Mouse (Mus musculus): ENCODE results near the gene Slc17a7.
A peak's percentile ranks its signal among the peaks of the same experiment; 100 is the strongest.
"Not testable (repeated sequence)": the region's sequence is repeated elsewhere in the genome, so short reads cannot be mapped to it uniquely, and the experiment has no call there.

Slc17a7 gene

DNA sequence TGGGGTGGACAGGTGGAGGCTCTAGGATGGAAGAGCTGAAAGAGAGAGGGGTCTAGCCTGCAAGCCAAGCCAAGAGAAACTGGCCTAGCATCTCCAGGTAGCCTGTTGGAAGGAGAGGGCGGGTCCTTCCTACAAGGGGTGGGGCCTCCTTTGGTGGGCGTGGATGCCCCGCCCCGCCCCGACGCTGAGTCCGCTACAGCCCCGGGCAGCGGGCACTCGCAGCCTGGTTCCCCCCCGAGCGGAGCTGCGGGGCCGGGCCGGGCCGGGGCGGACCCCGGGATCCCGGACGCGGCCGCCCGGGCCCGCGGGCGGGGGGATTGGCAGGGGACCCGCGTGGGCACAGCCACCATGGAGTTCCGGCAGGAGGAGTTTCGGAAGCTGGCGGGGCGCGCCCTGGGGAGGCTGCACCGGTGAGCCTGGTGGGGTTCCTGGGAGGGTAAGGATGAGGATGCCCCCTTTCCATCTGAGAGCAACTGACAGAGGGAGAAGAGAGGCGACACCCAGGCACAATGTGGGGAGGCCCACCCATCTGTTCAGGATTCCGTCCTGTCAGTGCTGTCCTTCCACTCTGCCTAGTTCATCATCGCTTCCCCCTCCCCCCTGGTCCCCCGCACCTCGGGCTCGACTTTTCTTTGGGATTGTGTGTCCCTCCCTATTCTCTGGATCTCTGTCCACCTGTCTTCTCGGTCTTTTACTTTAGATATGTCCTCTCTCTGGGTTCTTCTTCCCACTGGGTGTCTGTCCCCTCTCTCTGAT, at the start of gene Slc17a7:
TSS of gene Slc17a7 (plus strand) at position 215 of the 756 bp plus-strand sequence.
- peak; percentile 91 for DNase-seq

DNA sequence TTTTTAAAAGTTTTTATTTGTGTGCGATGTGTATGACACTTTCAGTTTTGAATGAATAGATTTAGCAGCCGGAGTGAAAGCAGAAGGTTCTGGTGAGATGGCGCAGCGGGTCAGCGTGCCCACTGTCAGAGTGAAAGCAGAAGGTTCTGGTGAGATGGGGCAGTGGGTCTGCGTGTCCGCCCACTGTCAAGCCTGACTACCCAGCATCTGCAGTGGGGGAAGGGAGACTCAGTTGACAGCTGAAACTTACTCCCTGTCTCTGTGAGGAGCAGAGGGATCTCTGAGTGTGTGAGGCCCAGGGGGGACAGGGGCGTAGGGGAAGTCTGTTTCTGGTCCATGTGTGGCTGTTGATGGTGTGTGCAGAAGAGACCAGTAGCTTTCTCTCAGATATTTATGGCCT, 46.2 kb upstream of the Slc17a7 start:
- DNase-seq: no peak

DNA sequence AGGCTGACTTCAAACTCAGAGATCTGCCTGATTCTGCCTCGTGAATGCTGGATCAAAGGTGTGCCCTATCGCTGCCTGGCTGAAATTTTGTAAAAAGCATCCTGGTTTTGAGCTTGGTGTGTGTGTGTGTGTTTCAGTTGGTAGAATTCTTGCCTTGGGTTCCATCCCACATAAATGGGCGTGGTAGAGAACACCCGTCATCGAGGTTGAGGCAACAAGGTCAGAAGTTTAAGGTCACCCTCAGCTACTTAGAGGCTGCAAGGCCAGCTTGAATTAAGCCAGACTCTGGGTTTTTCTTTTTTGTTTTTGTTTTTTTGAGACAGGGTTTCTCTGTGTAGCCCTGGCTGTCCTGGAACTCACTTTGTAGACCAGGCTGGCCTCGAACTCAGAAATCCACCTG, 45.4 kb upstream of the Slc17a7 start:
- DNase-seq: no peak

DNA sequence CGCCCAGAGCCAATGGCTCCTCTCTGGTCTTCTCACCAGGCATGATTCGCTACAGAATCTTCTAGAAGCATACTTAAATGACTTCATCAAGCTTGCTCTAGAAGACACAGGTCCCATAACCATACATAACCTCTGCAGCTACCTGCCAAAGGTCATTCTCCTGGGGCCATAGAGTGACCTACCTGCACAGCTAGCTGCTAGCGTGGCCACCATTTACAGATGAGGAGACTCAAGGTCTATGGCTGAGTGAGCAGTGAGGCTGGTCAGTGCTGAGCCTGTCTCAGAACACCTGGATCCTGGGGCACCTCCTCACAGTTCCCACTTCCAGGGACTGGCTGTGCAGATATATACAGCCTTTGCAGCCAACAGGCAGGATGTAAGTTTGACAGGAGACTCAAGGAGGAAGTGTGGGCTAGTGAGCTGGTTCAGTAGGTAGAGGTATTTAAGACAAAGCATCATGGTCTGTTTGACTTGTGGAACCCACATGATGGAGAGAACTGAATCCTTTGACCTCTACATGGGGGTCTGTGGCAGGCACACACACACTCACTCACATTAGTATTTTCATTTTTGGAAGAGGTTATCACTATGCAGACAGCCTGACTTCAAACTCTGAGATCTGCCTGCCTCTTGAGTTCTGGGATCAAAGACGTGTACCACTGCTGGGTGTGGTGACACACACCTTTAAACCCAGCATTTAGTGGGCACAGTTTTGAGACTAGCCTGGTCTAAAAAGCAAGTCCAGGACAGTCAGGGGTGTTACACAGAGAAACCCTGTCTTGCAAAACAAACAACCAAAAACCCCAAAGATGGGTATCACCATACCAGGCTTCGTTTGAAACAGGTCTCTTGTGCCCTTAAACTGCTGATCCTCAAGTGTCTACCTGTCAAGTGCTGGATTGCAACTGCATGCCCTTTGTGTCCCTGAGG, 43.7 kb upstream of the Slc17a7 start:
- no peak for DNase-seq

DNA sequence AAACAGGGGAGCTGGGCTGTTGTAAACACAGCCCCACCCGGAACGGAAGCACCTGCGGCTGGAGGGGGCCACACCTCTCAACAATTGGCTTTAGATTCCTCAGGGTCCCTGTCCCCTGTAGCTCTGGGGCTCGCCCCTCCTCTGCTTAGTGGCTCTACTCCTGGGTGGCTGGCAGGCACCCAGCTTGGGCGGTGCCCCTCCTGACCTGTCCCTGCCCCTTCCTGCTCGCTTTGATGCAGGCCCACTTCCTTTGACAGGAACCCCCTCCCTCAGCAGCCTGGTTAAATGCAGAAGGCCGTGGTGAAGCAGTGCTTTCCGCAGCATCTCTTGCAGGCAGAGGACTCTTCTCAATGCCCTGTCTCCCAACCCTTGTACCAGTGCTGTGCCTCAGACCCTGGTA, 42.3 kb upstream of the Slc17a7 start:
- peak; percentile 50 for DNase-seq

DNA sequence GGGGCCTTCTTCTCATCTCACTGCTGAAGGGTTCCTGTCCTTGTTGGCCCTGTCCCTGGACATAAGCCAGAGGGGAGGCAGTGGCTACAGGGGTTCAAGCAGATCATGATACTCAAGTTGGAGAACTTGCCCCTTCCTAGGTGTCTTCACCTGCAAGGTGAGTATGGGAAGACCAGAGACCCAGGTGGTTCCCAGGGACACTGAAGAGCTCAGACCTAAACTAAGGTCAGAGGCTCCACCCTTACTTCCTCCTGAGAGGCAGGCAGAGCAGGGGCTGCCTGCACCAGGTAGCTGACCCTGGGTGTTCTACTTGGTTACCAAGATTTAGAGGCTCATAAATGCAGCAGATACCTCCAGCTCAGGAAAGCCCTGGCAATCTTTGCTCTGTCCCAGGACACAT, 41.8 kb upstream of the Slc17a7 start:
- DNase-seq: peak; percentile 49

DNA sequence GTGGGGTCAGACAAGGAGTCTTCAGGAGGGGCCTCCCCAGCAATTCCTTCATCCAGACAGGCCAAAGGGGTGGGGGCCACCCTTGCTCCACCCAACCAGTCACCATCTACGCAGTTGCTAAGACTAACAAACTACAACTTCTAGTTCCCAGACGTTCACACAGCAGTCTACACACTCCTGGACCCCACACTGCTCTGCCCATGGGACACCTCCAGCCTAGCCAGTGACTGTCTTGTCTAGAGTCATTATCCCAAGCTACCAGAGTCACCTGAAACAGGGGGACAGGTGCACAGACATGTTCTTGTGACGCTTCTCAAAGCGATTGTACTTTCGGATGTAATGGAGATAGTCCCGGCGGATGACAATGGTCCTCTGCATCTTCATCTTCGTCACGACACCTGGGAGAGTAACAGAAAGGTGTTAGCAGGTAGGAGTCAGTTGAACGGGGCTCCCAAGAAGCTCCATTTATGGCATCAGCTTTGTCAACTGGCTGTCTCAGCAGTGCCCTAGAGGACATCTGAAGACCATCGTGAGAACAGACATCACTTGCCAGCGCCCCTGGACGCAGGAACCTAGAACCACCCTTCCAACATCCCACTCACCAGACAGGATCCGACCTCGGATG, 41.1 kb upstream of the Slc17a7 start:
- peak; percentile 45 for DNase-seq

DNA sequence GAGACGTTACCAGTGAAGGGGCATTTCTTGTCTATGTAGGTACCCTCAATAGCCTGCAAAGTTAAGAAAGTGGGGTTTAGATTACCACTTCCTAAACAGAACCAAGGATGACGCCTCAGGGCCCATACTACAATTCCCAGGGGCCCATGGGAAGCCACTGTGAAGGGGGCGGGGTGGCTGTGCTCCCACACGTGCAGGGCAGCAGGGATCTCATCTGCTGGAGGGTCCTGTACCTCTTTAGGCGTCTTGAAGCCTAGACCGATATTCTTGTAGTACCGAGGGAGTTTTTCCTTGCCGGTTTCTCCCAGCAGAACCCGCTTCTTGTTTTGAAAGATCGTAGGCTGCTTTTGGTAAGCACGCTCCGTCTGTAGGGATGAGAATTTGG, 40.6 kb upstream of the Slc17a7 start:
- no peak for DNase-seq

DNA sequence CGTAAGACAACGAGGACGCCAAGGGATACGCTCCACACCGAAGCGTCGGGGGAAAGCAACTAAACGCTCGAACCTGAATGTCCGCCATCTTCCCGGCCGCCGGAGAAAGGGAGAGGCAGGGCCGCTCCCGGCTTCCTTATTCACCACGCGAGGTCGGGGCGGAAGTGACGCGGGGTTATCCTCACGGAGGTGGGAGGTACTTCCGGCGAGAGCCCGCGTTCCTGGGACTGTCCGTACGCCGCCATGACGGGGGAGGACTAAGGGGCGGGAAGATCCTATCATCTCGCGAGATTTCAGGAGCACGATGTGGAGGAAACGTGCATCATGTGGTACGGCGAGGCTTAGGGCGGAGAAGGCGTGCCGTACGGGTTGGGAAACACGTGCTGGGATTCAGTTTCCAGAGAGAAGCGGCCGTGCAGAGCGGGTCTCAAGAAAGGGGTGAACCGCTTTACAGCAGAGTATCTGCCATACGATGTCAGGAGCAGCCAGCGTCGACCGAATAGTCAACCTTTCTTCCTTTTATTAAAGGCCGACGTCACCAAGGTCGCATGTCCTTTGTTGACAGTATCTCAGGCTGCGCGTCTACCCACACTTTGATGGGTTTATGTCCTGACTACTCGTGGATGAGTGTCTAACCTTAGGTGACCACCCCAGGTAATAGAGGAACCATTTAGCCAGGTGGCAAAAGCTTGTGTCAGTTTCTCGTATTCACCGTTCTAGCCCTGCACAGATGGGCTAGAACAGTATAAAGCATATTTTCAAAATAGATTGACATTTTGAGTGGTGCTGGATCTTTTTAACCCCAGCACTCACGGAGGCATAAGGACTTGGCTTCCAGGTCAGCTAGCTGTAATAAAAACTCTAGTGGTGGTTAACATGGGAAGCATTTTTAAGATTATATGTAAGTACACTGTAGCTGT, 39.3 kb upstream of the Slc17a7 start, which contains the start of gene Rps11:
TSS of gene Rps11 (minus strand) at position 216 of the 920 bp plus-strand sequence.
- peak; percentile 99 for DNase-seq

DNA sequence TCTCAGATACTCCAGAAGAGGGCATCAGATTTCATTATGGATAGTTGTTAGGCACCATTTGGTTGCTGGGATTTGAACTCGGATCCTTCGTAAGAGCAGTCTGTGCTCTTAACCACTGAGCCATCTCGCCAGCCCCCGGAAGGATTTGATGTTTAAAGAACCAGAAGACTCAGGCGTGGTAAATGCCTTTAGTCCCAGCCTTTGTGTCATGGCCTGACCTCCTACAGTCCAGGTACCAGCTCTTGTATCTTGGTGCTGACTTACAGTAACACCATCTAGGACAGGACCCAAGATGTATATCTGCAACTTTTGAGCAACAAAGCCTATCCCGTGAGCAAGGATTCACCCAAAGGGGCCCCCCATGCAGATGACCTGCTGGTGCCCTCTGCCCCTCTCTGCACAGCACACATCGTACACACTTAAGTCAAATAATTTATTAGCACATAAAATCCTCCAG, 38.6 kb upstream of the Slc17a7 start:
- DNase-seq: peak; percentile 46

DNA sequence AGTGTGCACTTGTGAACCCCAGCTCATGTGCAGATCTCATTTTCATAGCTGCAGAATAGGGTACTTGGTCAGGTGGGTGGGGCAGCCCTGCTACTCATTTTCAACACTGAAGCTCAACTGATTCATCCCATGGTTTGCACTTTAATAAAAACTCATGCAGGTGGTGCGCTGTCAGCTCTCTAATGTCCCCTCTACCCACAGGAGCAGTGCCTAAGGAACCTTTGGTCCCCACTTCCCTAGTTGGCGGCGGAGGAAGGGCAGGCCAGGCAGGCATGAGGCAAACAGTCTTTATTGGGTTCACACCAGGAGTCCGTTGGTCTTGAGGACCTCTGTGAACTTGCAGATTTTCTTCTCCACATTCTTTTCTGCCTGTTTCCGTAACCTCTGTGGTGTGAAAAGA, 38.1 kb upstream of the Slc17a7 start:
- DNase-seq: not testable (repeated sequence)

DNA sequence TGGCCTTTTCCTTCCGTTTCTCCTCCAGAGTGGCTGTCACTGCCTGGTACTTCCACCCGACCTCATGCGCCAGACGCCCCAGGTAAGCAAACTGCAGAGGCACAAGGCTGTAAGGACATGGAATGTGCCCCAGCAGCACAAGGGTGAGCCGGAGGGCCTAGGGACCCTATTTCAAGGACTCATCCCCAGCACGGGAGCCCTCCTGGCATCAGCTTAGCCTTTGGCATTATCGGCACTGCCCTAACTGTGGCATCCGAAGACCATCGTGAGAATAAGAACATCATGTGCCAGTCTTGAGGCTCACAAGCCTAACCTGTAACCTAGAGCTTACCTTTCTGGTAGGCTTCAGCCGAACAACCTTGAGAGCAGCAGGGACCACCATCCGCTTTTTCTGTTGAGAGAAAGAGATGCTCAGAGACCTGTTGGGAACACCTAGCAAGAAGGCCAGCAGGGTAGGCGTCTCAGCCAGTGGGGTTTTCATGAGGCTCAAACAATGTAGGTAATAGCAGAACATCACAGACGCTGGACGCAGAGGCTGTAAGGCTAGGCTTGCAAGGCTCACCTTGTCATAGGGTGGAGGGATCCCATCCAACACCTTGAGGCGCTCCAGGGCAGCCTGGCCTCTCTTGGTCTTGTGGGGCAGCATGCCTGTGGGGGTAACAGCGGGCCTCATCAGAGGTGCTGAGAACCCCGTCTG, 37.5 kb upstream of the Slc17a7 start:
- peak; percentile 53 for DNase-seq

DNA sequence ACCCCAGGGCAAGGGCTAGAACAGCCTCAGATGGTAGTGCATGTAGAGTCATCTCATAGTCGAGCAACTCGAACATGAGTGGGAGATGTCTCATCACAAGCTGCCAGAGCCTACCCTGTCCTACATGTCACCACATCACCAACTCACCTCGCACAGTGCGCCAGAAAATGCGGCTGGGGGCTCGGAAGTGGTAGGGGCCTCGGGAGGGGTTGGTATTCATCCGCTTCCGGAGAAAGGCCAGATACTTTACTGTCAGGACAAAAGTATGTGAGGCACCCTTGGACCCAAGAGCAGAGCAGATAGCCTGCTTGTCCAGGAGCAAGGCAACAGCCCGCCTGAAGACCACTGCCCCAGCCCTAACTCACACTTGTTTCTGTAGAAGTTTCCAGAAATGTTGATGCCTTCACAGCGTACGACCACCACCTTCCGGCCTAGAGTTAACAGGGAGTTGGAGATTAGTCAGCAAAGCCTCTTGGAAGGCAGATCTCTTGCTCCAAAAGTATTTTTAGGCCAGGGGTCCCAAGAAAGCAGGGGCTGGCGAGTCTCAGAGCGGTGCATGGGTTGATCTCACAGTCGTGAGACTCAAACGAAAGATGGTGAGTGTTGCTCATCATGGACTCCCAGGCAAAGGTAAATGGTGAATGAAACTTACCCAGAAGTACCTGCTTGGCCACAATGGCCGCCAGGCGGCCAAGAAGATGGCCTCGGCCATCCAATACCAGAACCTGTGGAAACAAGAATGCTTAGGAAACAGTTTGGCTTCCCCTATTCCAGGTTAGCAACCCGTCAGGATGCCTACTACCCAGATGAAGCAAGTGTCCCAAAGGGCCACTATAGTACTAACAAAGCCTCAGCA, 36.7 kb upstream of the Slc17a7 start:
- DNase-seq: no peak

DNA sequence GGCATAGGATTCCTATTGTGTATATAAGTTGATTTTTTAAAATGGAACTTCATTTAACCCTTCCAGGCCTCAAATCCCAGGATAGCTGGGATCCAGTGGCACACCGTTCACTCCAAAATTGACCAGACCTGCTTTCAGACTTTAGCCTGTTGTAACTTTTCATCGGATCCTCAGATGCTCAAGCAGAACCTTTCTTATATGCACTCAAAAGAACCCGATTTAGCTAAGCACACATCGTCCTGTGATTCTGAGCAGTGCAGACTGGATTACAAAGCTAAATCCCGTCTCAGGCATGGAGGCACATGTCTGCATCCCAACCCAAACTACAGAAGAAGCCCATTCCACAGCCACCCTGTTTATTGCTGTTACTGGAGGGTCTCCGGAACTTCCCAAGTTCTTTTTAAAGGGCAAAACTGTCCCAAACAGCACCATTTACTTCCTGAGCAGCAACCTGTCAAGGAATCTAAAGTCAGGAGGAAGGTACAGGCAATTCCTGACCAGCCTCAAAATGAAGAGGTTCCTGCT, 36.0 kb upstream of the Slc17a7 start:
- DNase-seq: no peak

DNA sequence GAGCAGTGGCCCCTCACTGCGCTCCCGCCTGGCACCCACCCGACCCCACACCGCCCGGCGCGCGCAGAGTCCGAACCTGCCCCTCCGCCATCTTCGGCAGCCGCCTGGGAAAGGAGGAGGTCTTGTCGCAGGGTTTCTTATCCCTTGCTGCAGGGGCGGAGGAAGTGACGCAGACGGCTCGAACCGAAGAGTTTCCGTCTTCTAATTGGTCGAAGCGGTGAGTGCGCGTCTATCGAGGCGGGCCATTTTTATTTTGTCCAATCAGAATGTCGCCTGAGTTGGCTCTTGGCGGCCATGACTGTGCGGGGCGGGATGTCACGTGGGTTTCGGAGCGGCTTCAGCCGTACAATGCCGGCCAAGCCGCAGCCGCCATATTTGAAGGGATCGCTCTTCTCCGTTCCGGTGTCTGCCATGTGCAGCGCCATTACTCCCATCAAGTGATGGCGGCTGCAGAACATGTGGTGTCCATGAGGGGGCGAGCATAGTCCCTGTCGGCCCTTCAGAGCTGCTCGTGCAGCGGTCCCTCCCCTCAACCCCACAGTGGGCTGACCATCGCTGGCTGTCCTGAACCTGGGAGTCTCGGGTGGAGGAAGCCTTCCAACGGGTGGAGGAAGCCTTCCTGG, 35.0 kb upstream of the Slc17a7 start, which contains the start of gene Rpl13a:
TSS of gene Rpl13a (minus strand) at position 138 of the 623 bp plus-strand sequence.
- peak; percentile 100 for DNase-seq

DNA sequence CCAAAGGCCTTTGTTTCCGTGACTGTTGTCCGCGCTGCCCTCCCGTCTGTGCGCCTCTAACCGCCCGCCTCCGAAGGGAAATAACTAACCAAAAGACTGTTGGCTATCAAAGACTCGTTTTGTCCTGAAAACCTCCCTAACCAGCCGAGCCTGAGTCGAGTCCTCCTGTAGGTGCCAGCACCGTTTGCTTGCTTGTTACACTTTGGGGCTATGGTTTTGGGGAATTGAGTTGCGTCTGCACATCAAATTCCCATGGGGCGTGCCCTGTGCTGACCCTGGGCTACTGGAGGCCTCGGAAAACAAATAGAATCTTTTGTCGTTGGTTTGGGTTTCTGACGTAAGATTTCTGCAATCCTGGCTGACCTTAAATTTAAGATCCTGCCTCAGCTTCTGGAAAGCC, 34.4 kb upstream of the Slc17a7 start:
- no peak for DNase-seq

DNA sequence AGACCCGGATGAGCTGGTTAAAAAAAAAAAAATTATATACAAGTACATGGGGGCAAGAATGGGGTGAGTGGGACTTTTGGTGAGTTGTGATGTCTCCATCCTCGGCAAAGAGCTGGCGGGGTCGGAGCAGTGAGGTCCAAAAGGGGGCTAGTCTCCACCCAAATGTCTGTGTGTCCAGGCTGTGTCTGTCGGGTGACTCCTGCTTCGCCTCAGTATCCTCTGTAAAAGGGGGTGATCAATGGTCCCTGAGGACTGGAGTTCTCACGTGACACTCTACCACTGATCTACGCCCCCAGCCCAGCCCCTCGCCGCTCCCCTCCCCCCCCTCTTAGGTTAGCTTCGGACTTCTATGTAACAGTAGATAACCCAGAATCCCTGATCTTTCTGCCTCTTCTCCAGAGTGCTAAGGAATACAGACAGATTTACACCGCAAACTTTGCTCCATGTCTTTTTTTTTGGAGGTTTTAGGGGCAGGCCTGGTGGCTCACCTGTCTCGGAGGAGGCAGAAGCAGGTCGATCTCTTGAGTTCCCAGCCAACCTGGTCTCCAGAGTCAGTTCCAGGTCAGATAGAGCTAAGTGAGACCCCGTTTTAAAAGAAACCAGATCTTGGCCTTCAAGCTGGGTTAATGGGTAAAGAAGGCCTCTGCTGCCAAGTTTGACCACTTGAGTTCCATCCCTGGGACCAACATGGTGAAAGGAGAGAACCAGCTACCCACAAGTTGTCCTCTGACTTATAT, 33.8 kb upstream of the Slc17a7 start:
- DNase-seq: peak; percentile 64

DNA sequence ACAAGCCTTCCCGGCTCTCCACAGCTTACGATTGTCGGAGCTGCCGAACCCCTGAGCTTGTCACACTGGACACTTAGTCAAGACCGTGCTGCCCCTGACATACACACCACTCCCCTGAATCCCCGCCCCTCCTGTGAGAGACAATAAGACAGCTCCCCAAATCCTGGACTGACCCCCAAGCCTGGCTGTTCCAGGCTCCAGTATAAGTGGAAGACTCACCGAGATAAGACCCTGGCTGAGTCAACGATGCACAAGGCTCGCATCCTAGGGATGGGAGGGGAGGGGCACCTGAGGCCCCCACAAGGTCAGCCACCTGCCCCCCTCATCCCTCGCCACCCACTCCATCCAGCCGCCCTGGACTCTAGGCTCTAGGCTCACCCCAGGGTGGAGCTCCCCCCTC, 31.9 kb upstream of the Slc17a7 start:
- DNase-seq: peak; percentile 51
